Mouse (Mus musculus) liver, adult 2 months (tissue): Measurements from ENCODE around the gene Krt28. TPM values are rescaled to one million over a fixed set of nuclear protein-coding genes. Genes with fewer than 3 reads are reported as not detected.

ENCODE experiments used
- DNase-seq: peaks from one replicate; pipeline ENCODE4 v3.0.0-alpha.2; 2011; ENCODE audit warnings: low read depth, low spot score; ENCODE audit errors: extremely low read depth
- H3K27ac ChIP-seq: fragments of 200-500 bp; replicated peaks from 2 replicates; pipeline ENCODE4 v1.5.1; 2012; ENCODE audit warnings: low read depth, mild to moderate bottlenecking, control low read depth, inconsistent platforms, low read length; ENCODE audit not compliant: insufficient read depth
- H3K27me3 ChIP-seq: fragments of 200-500 bp; 2 replicates; pipeline ENCODE4 v1.6.1; 2012; ENCODE audit warnings: mild to moderate bottlenecking, moderate library complexity, low read length, inconsistent platforms; ENCODE audit not compliant: control insufficient read depth, insufficient read depth
- H3K36me3 ChIP-seq: fragments of 200-500 bp; 2 replicates; pipeline ENCODE4 v1.6.1; 2012; ENCODE audit warnings: low read length, inconsistent platforms; ENCODE audit not compliant: control insufficient read depth, insufficient read depth
- H3K4me1 ChIP-seq: fragments of 200-500 bp; 2 replicates; pipeline ENCODE4 v1.6.1; 2011; ENCODE audit warnings: low read length; ENCODE audit not compliant: control insufficient read depth, insufficient read depth
- H3K4me3 ChIP-seq: fragments of 200-500 bp; 2 replicates; pipeline ENCODE4 v1.5.1; 2011; ENCODE audit warnings: low read depth, mild to moderate bottlenecking, control low read depth, low read length, moderate library complexity; ENCODE audit not compliant: insufficient read depth
- H3K79me2 ChIP-seq: fragments of 200-500 bp; 2 replicates; pipeline ENCODE4 v1.6.1; 2012; ENCODE audit warnings: inconsistent platforms, mild to moderate bottlenecking, low read length, moderate library complexity; ENCODE audit not compliant: control insufficient read depth, insufficient read depth
- H3K9ac ChIP-seq: fragments of 200-500 bp; 2 replicates; pipeline ENCODE4 v1.6.1; 2012; ENCODE audit warnings: low read depth, mild to moderate bottlenecking, control low read depth, inconsistent platforms, low read length
- CTCF ChIP-seq: fragments of 200-500 bp; IDR thresholded peaks from 2 replicates; pipeline ENCODE4 v1.5.1; 2011; ENCODE audit warnings: low read depth, low read length, control low read depth
- POLR2A ChIP-seq: fragments of 200-500 bp; IDR thresholded peaks from 2 replicates; pipeline ENCODE4 v1.6.1; 2011; ENCODE audit warnings: low read length, control low read depth; ENCODE audit not compliant: insufficient read depth; ENCODE audit errors: extremely low read depth
- WGBS: fragments of 180-500 bp; shearing (Covaris S2); methylation state at CpG from one replicate; pipeline ENCODE4 v1.1.7; 2018; 5-methylcytosine and 5-hydroxymethylcytosine counted together
- polyA plus RNA-seq: library from polyadenylated mRNA; depleted of rRNA; stranded (reverse); fragments of >200 nt; gene quantifications from 2 replicates; pipeline ENCODE4 v1.2.3, GENCODE M21; 2012
- total RNA-seq: library from RNA; depleted of rRNA; stranded (reverse); fragments of >200 nt; gene quantifications from 2 replicates; pipeline ENCODE4 v1.2.3, GENCODE M21; 2014

Gene Krt28
- total and polyA plus RNA-seq, 2 experiments = not detected

DNA sequence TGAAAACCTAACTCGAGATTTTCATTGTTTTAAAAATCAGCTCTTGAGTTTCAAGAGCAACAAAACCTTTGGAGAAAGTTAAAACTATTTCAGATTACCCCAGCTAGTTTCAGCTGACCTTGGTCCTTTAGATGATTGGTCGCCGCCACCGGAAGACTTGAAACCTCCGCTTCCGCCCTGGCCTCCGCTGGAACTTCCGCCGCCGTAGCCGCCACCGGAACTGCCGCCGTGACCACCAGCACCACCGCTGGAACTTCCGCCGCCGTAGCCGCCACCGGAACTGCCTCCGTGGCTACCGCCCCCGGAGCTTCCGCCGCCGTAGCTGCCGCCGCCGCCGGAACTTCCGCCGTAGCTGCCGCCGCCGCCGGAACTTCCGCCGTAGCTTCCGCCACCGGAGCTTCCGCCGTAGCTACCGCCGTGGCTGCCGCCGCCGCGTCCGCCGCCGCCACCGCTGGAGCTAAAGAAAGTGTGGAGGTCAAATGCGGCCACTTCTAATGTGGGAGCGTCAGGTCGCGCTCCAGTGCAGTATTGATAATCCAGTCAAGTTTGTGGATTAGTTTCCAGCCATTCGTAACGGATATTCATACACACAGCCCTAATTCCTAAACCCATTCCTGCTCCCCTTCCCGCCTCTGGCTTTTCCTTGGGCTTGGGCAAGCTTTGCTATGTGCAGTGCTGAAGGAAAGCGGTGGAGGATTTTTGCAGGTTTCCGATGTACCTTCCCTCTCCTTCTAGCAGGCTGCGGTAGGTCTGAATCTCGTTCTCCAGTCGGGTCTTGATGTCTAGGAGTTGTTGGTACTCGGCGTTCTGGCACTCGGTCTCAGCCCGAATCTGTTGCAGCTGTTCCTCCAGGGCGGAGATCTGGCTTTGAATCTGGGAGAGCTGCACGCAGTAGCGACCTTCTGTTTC, 11.4 kb upstream of the Krt28 start:
- TF ChIP-seq POLR2A = peak; percentile 65; the same call in 1 of the 2 replicates
- no peak for TF ChIP-seq CTCF
- 1% methylated on average over 70 of the region's 71 CpGs for WGBS
- Histone ChIP-seq H3K4me1 (peaks cover 2% of the 10 kb centered on the region; the same call in 1 of the 2 replicates), H3K4me3 (peak overlapping the region; percentile 63), H3K27ac (peak overlapping the region; percentile 55), H3K9ac (peak overlapping the region; percentile 65), H3K79me2 (no peaks in the 10 kb centered on the region), H3K27me3 (no peaks in the 10 kb centered on the region), H3K36me3 (no peaks in the 10 kb centered on the region)
- peak; percentile 79 for DNase-seq

- H3K4me1 ChIP-seq = no peaks in the 10 kb centered on the region
- H3K79me2 ChIP-seq = no peaks in the 10 kb centered on the region
- DNase-seq = peak; percentile 50
- 7% methylated on average over 5 of the region's 5 CpGs for WGBS
- no peak overlapping the region for H3K27ac ChIP-seq
- no peak overlapping the region for H3K4me3 ChIP-seq
- H3K36me3 ChIP-seq = no peaks in the 10 kb centered on the region
- 0 out of 2 replicates have a peak, but pooled peaks cover 2% of the 10 kb centered on the region for H3K27me3 ChIP-seq
- H3K9ac ChIP-seq = no peak overlapping the region
- TF ChIP-seq POLR2A (no peak), CTCF (peak; percentile 91)
Observed at GRCm38 (mm10) chr11:99379568-99379967, 4.9 kb upstream of the Krt28 start.

DNA sequence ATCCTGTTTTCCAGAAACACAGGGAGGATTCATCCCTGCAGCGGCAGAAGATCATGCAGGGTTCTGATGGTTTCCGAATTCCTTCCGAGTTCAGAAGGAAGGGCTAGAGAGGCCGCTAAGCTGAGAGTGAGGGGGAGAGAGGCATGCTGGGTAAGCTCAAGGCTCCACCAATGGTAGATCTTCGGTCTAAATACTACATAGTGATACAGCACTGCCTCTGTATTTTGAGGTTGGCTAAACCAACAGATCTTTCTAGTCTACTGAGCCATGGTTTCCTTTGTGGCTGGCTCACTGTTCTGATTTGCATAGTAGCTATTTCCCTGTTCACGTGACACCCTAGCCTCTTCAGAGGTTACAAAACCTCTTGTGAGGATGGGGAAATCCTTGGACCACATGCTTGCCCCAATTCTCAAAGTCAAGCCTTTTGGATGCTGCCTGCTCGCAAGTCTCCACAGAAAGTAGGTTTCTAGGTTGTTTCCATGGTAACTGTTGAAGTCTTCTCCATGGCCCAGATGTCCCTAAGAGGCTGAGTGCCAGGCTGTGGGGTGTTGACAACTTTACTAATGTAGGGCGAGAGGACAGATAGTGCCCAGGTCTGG, 4.8 kb downstream of the Krt28 start:
- no peaks in the 10 kb centered on the region for H3K79me2 ChIP-seq
- no peak overlapping the region for H3K27ac ChIP-seq
- no peaks in the 10 kb centered on the region for H3K4me1 ChIP-seq
- H3K27me3 ChIP-seq = 0 out of 2 replicates have a peak, but pooled peaks cover 3% of the 10 kb centered on the region
- H3K9ac ChIP-seq = no peak overlapping the region
- no peak for DNase-seq
- 84% methylated on average over 8 of the region's 8 CpGs for WGBS
- H3K36me3 ChIP-seq = no peaks in the 10 kb centered on the region
- no peak overlapping the region for H3K4me3 ChIP-seq
- TF ChIP-seq CTCF = no peak
- no peak for TF ChIP-seq POLR2A

DNA sequence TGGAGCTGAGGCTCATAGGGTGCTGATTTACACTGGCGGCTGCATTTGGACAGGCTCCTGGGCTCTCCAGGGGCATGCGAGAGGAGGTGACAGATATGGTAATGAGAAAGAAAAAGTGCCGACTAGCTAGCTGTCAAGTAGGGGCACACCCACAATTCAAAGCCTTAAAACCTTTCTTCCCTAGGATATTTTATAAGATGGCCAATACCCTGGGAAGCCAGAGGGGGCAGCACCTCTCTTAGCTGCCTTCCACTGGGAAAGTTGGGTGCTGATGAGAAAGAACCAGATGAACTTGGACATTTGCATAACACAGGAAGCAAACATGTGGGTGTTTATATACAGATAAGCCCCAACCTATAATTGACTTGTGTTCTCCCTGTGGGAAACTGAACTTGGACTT, 5.5 kb downstream of the Krt28 start:
- no peaks in the 10 kb centered on the region for H3K4me1 ChIP-seq
- H3K9ac ChIP-seq = no peak overlapping the region
- no peaks in the 10 kb centered on the region for H3K79me2 ChIP-seq
- DNase-seq = peak; percentile 7
- H3K4me3 ChIP-seq = no peak overlapping the region
- H3K27ac ChIP-seq = no peak overlapping the region
- 28% methylated on average over 3 of the region's 3 CpGs for WGBS
- no peak for TF ChIP-seq POLR2A
- peak; percentile 47; the same call in 1 of the 2 replicates for TF ChIP-seq CTCF
- H3K27me3 ChIP-seq = 0 out of 2 replicates have a peak, but pooled peaks cover 3% of the 10 kb centered on the region
- H3K36me3 ChIP-seq = no peaks in the 10 kb centered on the region

DNA sequence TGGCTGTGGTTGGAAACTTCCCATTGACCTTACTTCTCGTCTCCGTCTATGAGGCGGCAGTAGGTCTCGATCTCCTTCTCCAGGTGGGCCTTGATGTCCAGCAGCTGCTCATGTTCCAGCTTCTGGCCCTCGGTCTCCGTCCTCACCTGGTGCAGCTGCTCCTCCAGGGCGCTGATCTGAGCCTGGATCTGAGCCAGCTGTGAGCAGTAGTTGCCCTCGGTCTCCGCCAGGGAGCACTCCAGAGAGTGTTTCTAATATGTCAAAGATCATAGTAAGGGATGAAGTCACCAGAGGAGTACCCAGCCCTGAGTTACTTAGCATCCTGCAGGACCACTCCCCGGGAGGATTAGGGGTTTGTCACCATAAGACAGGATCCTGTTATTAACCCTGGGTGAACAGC, 7.9 kb downstream of the Krt28 start:
- H3K9ac ChIP-seq = no peak overlapping the region
- no peaks in the 10 kb centered on the region for H3K4me1 ChIP-seq
- DNase-seq = peak; percentile 13
- TF ChIP-seq CTCF = peak; percentile 42
- no peak for TF ChIP-seq POLR2A
- WGBS = 39% methylated on average over 10 of the region's 10 CpGs
- no peaks in the 10 kb centered on the region for H3K36me3 ChIP-seq
- H3K4me3 ChIP-seq = no peak overlapping the region
- H3K27me3 ChIP-seq = 0 out of 2 replicates have a peak, but pooled peaks cover 3% of the 10 kb centered on the region
- no peaks in the 10 kb centered on the region for H3K79me2 ChIP-seq
- no peak overlapping the region for H3K27ac ChIP-seq
